Mouse (Mus musculus): ENCODE results near the gene B3galt4.
"Not testable (repeated sequence)": the region's sequence is repeated elsewhere in the genome, so short reads cannot be mapped to it uniquely, and the experiment has no call there.

Gene B3galt4

DNA sequence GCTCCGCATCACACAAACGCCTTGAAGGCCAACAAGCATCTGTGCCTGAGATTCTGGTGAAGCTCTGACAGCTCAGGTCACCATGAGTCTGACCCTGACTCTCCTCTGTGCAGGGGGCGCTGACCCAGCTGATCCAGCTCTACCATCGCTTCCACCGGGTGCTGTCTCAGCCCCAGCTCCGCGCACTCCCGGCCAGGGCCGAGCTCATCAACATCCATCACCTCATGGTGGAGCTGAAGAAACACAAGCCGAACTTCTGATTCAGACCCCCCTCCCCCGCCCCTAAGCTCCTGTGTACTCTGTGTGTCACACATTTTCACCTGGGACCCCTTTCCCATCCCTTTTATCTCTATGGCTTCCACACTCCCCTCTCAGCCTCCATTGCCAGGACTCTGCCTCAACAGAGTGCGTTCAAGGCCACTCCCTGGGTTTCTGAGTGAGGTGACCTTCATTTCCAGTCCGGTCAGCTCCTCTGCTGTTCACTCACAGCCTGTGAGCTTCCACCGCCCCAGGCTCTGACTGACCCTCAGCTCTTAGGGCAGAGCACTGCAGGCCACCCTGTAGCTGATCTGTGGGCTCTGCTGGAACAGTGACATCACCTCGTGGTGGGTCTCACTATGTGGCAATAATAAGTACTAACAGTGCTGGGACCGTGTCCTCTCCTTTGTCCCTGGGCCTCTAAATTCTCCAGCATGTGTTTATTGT, 14.7 kb upstream of the B3galt4 start:
- no peak for DNase-seq

DNA sequence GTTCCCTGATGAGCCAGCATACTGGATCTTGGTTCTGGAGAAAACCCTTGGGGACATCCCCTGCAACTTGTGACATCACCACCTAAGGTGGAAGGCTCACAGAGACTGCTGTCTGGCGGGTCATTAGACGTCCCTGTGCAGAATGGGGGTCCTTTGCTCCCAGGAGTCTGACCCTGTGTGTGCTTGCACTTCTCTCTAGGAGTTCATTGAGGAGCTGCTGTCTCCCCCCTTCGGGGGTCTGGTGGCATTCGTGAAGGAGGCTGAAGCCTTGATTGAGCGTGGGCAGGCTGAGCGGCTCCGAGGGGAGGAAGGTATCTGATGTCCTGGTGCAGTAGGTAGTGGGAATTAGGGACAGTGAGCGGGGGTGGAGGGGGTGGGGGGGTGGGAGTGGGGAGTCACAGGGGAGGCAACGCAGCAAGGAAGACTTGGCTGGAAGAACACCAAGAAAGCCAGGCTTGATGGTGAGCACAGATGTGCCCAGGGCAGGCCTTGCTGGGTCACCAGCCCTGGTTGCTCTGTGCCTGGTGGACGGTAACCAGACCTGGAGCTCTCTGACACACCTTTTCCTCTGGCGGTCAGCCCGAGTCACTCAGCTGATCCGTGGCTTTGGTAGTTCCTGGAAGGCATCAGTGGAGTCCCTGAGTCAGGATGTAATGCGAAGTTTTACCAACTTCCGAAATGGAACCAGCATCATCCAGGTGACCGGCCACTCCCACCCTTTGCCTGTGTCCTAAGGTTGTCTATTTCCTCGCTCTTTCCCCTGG, 14.0 kb upstream of the B3galt4 start:
- no peak for DNase-seq

DNA sequence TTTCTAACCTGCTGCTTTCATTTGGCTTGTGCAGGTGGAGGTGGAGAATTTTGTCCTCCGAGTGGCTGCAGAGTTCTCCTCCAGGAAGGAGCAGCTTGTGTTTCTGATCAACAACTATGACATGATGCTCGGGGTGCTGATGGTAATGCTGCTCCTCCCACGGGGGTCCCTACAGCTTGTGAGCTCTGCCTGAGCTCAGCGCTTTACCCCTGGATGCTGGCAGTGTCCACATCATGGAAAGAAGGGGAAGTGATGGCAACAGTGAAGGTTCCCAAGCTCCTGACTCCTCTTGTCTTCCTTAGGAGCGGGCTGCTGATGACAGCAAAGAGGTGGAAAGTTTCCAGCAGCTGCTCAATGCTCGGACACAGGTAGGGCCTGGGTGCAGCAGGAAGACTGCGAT, 11.6 kb upstream of the B3galt4 start:
- DNase-seq = no peak

DNA sequence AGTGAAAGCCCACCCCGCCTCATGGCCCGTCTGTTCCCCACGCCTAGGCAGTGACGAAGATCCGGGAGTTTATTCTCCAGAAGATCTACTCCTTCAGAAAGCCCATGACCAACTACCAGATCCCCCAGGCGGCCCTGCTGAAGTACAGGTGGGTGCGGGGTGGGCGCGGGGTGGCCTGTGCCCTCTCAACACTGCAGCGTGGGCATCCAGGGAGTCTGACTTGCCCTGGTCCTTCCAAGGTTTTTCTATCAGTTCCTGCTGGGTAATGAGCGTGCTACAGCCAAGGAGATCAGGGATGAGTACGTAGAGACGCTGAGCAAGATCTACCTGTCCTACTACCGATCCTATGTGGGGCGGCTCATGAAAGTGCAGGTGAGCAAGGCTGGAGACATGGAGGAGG, 8.7 kb upstream of the B3galt4 start:
- no peak for DNase-seq

DNA sequence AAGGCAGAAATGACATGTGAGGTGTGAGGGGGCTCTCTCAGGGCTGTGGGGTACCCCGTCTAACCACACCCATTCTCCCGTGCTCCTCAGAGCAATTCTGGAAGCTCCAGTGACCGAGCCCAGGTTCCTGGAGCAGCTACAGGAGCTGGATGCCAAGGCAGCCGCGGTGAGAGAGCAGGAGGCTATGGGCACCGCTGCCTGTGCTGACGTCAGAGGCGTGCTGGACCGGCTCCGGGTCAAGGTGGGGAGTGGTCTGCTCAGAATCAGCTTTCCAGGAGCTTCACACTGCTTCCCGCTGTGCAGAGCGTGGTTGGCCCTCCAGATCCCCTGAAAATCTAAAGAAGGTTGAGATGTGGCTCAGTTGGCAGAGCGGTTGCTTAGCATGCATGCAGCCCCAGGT, 7.8 kb upstream of the B3galt4 start:
- no peak for DNase-seq

DNA sequence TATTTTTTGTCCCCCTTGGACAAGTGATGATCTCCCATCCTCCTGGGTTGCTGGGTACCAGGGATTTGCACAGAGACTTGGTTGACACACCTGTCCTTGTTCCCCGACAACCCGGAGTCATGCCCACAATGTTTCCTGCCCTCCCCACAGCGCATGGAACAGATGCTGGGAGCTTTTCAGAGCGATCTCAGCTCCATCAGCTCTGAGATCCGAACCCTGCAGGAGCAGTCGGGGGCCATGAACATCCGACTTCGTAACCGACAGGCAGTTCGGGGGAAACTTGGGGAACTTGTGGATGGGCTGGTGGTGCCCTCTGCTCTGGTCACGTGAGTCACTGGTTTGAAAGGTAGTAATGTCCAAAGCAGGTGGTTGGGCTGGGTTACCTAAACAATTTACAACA, 7.2 kb upstream of the B3galt4 start:
- no peak for DNase-seq

DNA sequence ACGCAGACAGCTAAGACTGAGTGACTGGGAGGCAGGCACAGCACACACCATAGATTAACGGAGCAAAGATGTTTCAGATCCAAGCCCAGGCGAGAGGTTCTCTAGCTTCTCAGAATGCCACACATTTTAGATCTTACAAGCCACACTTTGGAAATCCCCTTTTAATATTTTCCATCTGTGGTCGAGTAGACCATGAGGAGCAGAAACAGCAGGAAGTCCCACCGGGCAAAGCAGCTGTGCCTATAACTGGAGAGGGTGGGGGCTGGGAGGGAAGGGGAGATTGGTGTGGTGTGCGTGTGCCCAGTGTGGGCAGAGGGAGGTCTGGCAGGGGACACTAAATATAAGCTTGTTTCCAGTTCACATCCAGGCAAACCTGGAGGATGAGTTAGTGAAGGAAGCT, 6.2 kb upstream of the B3galt4 start:
- no peak for DNase-seq

DNA sequence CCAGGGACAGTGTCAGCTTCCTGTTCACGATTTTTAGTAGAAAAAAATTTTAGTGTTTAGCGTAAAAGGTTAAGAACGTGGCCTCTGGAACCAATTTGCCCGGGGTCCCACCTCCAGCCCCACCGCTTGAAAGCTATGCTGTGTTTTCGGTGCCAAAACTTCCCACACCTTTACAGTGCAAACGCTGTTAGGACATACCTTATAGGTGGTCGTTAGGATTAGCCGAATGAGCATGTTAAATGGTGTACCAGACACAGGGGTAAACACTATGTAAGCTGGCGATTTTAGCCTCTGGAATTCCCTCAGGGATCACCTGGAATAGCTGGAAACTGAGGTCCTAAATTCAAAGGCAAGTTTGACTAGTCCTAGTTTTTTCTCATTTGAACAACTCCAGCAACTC, 5.0 kb upstream of the B3galt4 start:
- no peak for DNase-seq

DNA sequence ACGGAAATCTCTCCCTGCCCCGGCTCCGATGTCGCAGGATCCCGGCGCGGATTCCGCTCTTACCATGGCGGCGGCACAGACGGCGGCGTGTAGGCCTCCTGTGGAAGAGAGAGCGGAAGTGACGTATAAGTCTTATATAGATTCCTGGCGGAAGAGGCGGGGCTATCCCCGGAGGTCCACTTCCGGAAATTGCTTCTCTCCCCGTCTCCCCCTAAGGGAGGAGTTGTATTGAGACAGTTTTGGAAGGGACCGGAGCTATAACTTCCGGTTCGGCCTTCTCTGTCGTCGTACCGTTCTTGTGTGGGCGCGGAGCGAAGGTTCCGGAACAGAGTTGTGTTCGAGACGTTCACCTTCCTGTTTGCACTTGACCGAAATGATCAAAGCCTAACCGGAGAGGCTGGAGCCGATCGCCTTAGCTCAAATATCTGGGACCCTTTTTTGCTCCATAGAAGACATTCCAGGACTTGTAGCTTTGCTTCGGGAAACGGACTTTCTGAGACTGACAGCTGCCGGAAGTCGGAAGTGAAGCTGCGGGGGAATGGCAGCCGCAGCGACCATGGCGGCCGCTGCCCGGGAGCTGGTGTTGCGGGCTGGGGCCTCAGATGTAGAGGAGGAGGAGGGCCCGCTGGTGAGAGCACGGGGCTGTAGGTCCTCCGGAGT, 4.4 kb upstream of the B3galt4 start, which contains the start of the genes Vps52 and Rps18:
TSS of gene Vps52 (plus strand) at position 258 of the 660 bp plus-strand sequence.
TSS of gene Rps18 (minus strand) at position 447 of the 660 bp plus-strand sequence.
- peak; percentile 97 for DNase-seq

DNA sequence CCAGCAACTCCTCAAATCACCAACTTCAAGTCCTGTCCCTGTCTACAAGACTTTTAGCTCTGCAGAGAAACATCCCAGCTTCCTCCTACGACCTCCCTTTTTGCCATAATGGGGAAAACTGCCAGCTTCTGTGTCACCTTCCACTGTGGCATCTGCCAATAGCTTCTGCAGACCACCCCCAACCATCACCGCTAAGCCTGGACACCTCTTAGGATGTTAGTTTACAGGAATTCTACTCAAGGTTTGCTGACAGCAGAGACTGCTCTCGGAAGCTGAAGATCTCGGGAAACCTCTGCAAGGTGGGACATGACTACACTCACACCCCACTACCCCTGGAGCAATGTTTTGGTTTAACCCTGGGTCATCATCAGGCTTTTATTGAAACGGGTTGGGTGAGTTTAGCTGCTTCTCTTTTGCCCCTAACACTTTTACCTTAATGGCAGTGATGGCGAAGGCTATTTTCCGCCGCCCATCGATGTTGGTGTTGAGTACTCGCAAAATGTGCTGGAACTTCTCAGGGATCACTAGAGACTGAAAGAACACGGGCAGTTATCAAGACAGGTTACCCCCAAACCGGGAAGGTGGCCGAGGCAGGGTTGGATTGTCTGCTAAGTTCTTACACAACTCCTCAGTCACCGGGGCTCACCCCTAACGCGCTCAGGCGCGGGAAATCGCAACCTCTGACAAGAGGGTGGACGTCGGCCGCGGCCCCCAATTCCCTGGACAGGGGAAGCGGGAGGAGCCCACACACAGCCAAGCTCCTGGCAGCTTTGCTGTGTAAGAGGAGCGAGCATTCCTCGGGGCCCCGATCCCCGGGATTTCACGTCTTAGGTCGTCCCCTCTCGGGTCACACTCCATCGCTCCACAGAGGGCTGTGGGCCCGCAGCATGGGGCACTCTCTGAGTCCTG, 3.6 kb upstream of the B3galt4 start:
- no peak for DNase-seq

DNA sequence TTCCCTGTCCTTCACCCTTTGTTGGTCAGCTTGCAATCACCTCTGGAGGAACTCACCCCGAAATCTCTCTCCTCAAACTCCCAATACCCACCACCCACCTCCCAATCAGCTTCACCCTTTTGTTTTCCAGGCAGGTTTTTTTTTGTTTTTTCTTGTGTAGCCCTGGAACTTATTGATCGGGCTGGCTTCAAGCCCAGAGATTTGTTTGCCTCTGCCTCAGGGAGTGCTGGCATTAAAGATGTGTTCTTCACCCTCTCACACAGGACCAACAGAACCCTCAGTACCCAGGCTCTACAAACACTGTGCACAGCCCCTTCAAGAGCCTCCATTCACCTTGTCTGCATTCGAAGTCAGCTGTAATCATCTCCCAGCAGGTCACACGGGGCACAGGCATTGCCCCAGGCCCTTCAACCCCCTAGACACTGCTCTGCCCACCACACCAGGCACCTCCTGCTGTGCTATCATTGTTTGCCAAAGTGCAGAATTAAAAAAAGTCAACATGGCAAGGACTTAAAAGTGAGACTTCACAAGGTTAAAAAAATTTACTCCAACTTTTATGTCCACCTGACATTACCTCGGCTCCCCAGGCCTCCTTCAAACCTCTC, 2.8 kb upstream of the B3galt4 start:
- no peak for DNase-seq

DNA sequence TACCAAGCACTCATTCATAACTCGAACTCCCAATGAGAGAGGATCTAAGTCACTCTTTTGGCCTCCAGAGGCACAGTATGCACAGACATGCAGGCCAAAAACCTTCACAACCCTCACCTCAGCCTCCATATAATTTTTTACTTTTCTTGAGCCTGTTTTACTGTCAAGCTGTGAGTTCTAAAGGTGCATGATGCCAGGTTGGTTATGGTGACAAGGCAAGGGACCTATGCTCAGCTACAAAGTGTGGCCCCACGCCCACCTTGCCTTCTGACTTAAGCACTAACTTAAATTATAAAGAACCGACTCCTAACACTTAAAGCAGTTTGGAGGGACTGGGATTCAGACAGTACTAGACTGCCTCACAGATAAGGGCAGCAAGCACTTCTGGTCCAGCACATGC, 2.0 kb upstream of the B3galt4 start:
- no peak for DNase-seq

DNA sequence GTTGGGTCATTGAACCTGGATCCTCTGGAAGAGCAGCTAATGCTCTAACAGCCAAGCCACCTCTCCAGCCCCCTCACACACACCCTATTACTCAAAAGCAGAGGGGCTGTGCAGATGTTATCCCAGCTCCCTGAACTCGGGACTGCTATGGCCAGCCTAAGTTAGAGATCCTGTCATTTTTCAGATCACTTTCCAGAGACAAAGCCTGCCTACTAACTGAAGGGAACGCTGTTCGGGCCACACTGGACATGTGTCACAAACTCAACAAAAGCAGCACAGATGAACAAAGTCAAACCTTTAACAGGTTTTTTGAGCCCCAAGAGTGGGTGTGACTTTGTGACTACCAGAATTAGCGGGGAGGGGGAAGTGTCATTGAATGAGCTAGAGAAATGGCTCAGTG, 1.6 kb upstream of the B3galt4 start:
- no peak for DNase-seq

DNA sequence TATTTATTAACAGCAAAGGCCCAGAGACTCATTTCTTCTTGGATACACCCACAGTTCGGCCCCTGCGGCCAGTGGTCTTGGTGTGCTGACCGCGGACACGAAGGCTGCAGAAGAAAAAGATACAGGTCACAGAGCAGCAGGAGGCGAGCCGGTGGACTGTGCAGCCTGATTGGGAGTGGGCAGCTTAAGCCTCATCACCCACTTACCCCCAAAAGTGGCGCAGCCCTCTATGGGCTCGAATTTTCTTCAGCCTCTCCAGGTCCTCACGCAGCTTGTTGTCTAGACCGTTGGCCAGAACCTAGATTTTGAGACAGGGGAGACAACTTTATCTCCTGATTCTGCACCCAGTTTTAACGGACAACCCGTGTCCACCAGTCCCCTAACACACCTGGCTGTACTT, 727 bp upstream of the B3galt4 start:
- DNase-seq = not testable (repeated sequence)

DNA sequence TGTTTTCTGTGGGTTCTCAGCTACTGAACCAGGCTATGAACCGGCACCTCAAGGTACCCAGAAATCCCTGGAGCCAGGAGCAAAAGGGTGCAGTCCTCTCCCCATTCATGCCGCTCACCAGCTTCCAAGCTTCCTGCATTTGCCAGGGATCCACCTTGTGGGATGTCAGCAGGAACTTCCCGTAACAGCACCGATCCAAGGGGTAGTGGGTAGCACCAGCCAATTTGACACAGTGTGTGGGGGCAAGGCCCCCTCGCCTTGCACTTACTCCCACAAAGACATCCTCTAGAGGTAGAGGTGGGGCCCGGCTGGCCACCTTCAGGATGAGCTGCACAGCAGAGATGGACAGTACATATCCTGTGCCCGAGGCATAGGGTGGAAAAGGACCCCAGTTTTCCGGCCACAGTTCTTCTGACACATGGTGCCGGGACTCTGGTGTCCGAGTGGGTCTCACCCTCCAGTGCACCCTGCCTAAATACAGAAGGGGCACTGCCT, 1.1 kb downstream of the B3galt4 start:
- no peak for DNase-seq

DNA sequence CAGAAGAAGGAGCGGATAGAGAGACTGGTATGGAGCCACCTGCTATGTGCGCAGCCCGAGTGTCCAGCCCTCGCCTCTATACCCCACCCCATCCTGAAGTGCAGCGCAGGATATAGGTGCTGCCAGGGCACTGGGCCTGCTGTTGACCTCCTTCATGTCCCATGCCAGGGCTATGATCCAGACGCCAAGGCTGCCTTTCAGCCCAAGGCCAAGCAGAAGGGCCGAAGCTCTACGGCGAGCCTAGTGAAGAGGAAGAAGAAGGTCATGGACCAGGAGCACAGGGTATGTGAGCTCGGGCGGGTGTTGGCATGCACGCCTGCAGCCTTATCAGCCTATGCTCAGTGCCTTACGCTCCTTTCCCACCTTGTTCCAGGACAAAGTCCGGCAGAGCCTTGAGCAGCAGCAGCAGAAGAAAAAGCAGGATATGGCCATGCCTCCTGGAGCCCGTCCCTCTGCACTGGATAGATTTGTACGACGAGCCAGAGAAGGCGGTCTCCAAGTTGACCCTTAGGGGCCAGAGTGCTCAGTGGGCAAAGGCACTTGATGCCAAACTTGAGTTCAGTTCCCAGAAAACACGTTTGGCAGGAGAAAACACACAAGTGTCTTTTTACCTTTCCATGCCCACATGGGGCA, 2.3 kb downstream of the B3galt4 start:
- no peak for DNase-seq

DNA sequence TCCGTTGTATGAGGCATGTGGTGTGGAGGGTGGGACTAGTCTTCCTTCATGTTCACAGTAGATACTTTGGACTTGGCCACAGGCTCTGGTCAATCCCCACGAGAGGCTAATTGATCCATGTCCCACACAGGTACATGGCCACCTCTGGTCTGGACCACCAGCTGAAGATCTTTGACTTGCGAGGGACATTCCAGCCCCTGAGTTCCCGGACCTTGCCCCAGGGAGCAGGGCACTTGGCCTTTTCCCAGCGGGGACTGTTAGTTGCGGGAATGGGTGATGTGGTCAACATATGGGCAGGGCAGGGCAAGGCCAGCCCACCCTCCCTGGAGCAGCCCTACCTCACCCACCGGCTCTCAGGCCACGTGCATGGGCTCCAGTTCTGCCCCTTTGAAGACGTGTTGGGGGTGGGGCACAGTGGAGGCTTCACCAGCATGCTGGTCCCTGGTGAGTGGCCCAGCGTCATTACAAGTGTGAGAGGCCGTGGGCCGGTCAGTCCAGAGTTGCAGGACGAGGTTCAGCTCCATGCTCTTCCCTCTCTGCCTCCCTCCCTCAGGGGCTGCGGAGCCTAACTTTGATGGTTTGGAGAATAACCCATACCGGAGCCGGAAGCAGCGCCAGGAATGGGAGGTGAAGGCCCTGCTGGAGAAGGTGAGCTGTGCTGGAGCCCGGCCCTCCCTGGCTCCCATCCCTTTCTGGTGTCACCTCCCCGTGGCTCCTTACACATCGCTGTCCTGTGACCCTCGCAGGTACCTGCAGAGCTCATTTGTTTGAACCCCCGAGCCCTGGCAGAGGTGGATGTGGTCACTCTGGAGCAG, 3.0 kb downstream of the B3galt4 start:
- DNase-seq = no peak

DNA sequence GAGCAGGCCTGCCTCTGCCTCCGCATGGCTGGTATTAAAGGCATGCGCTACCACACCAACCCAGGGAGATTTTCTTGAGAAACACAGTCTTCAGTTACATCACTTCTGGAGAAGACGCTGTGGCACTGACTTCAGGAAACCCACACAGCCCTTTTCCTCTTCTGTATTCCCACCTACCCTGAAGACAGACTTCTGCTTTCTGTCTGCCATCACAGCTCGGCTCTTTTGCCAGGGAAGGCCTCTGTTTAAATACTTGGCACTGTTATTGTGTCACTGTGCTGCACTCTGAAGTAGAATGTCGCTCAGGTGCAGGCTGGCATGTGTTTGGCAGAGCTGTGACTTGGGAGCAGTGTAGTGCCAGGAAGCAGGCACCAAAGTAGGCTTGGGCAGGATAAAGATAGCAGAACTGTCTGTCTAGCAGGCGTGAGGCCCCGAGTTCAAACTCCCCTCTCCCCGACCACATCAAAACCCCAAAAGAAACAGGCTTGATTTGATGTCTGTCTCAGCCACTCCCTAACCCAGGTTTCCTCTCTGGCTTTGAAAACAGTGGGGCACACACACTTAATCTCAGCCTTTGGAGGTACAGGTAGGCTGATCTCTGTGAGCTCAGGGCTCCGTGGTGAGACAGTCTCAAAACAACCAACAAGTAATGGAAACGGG, 3.7 kb downstream of the B3galt4 start:
- DNase-seq = no peak

DNA sequence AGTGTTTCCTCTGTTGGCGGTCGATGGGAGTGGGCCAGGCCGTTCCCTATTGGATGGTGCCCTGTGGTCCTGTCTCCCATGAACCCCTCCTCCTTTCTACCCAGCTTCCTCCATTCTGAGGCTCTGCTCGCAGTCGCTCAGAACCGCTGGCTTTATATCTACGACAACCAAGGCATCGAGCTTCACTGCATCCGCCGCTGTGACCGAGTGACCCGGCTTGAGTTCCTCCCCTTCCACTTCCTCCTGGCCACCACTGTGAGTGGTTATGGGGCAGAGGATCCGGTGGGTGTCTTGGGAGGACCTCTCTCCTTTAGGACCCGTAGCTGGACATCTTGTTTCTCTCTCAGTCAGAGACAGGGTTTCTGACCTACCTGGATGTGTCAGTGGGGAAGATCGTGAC, 7.8 kb downstream of the B3galt4 start:
- no peak for DNase-seq

DNA sequence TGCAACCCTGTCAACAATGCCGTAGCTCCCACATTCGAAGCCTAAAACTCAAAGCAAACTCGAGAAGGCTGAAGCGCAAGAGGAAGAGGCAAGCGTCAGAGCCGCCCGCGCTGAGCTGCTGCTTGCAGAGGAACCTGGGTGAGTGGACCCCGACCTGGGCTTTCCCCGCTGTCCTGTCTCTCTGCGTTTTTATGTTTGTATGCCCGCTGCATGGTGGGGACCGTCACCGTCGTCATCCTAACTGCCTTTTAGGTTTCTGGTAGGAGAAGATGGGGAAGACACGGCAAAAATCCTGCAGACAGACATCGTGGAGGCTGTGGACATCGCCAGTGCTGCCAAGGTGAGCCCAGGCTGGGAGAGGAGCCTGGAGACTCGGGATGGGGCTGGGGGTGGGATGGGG, 9.9 kb downstream of the B3galt4 start:
- no peak for DNase-seq
